Mouse (Mus musculus): ENCODE results near the gene Pip5k1b.

GRCm38 (mm10) chr19:24271326-24271725 lies 284.3 kb downstream of the Pip5k1b start:
- TF ChIP-seq CTCF (IDR thresholded peaks at IDR 0.05; ENCODE audit: borderline replicate concordance, insufficient read depth, low read depth, low read length) (no peak), POLR2A (IDR thresholded peaks at IDR 0.05; ENCODE audit: borderline replicate concordance, insufficient read depth, low read length) (no peak)

Data from cerebellum, adult 2 months (tissue).